Mouse (Mus musculus) kidney, postnatal 36 days (tissue): ENCODE results near the gene Map3k6.

Experiments
- DNase-seq, 2 experiments: peaks; one replicate each; pipeline ENCODE4 v3.0.0; 2021 to 2022; ENCODE audit warnings: mixed read lengths in 2 of 2

Gene Map3k6

DNA sequence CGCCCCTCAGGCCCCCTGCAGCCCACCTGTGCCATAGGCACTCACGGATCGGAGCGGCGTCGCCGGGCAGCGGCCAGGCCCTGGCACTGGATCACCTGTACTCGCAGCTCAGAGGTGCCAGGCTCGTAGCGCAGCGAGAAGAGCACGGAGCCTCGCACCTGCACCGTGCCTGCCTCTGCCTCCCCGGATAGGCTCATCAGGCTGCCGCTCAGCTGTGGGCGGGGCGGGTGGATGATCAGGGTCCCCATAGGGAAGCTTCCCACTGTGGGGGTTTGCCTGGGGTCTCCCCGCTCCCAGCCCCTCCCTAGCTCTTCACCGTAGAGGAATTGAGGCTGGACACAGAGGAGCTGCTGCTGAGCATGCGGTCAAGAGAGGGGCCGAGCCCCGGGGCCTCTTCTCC, 16.2 kb downstream of the Map3k6 start:
- DNase-seq: peak in 1 of 2 experiments; percentile 58

DNA sequence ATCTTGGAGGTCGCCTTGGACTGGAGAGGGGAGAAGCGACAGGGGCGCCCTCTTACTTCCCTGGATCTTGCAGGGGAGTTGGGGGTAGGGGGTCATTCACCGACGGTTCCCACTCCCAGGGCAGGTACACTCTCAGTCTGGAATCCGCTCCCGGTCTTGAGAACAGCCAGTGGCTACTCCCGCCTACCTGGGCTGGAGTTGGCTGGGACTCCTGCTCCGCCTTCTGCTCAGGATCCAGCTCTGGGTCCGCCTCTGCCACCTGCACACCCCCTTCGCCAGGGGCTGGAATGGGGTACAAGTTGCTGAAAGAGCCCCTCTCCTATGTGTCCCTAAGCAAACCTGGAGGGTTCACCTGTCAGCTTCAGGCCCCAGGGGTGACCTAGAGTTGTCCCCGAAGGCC, 16.6 kb downstream of the Map3k6 start:
- peak; percentile 58 to 76 for DNase-seq

DNA sequence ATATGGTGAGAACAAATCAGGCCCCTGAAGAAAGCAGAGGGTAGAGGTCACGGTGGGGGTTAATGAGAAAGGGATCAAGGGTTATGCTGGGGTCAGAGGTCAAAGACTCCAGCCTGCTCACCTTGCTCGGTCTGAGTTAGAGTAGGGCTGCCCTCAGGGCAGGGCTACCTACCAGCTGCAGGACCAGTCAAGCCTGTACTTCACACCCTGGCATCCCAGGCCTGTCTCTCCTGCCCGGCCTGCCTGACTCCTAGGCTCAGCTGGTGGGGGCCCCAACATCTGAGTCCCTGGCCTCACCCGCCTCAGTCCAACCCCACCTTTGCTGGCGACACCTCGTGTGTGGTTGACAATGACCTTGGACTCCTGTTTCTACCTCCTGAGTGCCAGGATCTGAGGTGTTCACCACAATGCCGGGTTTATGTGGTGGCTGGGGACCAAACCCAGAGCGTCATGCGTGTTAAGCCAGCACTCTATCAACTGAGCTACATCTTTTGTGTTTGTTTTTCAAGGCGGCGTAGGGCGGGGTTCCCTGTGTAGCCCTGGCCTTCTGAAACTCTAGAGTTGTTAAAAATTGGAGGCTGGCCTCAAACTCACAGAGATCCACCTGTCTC, 17.3 kb downstream of the Map3k6 start:
- DNase-seq: no peak

DNA sequence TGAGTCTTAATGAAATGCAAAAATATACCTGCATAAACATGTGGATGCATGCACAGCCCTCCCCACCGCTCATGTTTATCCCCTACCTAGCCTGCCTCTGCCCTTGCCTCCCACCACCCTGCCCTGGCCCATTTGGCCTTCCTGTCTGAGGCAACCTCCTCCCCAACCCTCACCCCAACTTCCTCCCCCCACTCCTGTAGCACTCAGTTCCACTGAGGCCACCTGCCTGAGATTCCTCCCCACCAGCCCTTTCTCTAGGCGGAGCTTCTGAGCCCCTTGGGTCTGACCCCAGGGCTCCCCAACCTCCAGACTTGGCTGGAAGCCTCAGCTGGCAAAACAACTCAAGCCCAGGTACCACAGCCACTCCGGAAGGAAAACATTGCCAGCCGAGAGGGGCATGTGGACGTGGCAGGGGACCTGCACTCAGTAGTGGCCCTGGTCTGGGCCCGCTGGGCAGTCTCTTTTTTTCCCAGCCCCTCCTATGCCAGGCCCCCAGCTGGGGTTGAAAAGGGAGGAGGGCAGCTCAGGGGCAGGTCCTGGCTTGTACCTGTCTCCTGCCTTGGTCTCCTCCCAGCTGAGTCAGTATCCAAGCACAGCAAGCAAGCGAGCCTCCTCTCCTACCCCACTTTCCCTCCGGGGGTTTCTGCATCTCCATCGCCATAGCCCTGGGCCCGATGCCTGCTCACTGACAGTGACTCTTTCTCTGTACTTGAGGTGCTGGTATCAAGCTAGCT, 21.2 kb downstream of the Map3k6 start:
- DNase-seq: no peak

DNA sequence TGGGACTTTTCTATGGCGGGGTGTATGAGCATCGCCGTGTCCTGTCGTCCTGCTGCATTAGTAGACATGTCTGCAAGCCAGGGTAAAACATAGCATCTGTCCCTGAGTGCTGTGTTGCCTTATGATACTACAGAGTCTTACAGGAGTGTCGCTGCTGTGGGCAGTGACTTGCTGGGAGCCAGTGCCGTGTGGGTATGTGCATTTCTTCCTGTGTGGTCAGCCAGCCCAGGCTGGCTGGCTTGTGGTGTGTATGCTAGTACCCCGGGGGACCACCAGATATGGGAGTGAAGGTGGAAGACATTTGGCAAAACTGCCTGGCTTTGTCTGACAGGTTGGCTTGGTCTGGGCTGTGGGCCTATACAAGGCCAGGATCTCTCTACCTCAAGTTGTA, 21.8 kb downstream of the Map3k6 start:
- no peak for DNase-seq

DNA sequence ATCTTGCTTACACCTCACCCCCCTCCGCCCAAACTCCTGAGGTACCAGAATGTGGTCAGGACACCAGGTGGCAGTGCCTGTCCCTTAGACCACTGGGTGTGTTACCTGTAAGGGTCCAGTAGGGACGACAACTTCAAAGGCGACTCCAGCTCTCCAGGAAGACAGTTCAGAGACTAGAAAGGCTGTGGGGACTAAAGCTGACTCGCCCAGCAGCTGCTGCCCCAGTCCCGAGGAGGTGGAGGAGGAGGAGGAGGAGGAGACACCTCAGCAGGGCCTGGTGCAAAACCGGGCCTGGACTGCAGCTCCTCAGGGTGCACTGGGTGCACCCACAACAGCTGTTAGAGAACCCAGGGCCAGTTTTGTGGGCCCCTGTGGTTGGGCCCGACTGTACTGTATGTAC, 22.3 kb downstream of the Map3k6 start, which contains the start of gene Sytl1:
Sytl1 (minus strand) TSS at position 232 of the 400 bp plus-strand sequence.
- peak in 1 of 2 experiments; percentile 56 for DNase-seq

DNA sequence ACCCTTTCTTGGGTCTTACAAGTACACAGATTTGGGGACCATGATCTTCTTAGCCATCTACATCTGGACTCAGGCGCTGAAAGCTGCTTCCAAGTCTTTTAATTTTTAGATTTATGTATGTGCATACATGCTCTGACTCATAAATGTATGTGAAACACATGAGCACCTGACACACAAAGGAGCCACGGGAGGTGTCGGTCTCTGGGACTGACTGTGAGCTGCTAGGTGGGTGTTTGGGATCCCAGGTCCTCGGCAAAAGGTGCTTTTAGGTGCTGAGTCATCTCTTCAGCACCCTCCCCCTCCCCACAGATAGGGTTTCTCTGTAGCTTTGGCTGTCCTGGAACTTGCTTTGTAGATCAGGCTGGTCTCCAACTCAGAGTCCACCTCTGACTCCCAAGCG, 23.1 kb downstream of the Map3k6 start:
- DNase-seq: no peak

DNA sequence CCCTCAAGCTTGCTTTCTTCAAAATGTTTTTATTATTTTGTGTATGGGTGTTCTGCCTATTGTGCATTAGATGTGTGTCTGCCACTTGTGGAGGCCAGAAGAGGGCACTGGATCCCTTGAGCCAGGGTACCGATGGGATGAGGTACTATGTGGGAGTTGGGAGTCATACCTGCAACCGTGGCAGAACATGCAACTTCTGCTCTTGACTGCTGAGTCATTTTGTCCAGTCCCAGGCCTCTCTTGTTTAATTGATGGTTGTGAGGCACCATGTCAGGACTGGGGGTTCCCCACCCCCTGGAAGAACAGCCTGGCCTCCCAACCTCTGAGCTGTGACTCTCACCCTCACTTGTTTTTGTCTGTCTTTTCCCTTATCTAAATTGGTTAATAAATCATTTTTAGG, 23.9 kb downstream of the Map3k6 start:
- no peak for DNase-seq

DNA sequence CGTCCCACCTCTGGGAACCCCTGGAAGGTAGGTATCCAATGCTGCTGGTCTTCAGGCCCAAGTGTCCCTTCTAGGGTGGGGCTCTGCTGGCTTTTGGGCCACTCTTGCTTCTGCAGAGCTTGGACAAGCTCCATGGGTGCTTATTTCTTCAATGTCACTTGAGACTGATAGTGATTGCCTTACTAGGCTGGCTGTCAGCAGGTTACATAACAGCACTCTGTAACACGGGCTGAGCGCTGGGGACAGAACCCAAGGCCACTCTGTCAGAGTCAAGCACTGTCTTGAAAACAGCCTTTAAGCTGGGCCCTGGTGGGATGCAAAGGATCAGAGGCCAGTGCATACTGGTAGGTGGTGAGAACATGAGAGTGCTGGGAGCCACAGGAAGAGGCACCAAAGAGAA, 24.7 kb downstream of the Map3k6 start:
- no peak for DNase-seq

DNA sequence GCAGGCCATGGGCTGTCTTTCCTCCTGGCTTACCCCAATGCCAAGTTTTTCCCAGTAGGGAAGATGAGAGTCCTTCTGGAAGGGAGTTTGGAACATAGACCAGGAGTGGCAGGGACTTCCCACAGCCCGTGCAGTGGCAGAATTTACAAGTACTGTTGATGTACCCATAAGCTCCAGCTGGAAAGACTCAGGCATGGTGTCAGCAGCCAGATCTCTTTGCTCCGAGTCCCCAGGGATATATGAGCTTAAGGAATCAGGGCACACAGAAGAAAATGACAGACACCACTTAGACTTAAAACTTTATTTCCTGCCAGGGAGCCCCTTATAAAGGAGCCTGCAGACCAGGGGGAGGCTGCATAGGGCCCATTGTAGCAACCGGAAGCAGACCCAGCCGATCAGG, 25.1 kb downstream of the Map3k6 start:
- peak in 1 of 2 experiments; percentile 49 for DNase-seq

DNA sequence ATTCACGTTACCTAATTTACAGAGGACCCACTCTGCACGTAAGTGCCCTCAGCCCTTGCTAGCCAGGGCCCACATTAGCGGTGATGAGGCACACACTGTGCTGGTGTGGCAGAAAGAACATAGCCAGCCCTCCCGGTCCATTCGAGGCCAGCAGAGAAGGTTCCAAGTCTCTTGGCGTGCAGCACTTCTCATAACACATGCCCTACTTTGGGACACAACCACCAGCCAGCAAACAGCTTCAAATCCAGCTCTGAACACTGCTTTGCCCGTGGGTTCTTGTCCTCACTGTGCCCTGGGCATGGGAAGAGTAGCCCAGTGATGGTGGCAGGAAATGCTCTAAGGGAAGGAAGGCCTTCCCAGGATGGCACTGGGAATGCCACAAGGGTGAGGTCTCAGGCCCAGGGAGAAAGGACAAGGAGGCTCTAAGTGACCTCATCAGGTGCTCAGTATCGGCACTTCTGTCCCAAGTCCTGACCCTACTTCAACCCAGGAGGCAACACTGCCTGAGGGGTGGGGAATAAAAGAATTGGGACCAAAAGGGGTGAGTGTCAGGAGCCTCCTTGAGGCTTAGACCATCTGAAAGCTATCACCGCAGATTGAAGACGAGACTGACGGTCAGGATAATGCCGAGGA, 25.7 kb downstream of the Map3k6 start:
- no peak for DNase-seq

DNA sequence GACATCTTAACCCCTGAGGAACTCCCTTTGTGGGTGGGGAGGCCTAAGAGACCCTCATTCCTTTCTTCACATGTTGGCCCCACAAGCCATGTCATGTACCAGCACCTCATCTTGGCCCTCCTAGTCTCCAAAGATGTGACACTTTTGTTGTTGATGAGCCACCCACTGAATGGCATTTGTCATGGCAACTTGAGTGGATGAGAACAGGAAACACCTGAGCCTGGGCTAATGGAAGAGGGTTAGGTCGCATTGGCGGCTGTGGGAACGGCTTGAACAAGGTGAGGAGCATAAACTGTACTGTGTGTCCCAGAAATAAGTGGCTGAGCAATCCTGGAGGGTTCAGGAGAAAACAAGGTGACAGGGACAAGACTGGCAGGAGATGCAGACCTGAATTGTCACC, 28.3 kb downstream of the Map3k6 start:
- no peak for DNase-seq

DNA sequence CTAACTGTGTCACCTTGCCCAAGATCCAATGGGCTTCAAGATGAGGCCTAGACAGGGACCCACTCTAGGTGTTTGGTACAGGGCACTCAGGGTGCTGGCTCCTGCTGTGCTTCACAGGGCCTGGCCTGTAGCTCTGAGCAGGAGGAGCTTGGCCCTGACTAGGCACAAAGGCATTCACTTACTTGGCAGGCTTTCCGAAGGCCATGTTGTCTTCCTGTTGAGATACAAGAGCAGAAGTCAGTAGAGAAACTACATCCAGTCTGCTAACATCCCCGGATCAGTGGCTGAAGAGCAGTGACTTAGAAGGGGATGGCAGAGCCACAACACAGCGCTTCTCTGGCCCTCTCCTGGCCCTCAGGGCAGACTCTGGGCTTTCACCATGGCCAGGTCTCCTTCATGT, 29.0 kb downstream of the Map3k6 start:
- peak; percentile 35 to 39 for DNase-seq

DNA sequence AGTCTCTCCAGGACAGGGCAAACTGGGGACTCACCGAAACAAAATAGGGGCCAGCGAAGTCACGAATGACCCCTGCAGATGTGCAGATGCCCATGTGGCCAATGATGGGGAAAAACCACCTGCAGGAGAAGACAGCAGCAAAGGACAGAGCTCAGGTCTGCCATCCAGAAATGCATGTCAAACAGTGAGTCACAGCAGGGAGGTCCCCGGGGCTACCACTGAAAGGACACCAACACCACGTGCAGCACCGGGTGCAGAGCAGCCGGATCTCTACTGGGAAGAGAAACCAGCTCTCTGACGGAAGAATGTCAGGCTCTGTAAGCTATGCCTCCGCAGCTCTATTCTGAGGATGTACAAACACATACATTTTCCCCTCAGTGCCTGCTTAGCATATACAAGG, 30.3 kb downstream of the Map3k6 start:
- DNase-seq: no peak

DNA sequence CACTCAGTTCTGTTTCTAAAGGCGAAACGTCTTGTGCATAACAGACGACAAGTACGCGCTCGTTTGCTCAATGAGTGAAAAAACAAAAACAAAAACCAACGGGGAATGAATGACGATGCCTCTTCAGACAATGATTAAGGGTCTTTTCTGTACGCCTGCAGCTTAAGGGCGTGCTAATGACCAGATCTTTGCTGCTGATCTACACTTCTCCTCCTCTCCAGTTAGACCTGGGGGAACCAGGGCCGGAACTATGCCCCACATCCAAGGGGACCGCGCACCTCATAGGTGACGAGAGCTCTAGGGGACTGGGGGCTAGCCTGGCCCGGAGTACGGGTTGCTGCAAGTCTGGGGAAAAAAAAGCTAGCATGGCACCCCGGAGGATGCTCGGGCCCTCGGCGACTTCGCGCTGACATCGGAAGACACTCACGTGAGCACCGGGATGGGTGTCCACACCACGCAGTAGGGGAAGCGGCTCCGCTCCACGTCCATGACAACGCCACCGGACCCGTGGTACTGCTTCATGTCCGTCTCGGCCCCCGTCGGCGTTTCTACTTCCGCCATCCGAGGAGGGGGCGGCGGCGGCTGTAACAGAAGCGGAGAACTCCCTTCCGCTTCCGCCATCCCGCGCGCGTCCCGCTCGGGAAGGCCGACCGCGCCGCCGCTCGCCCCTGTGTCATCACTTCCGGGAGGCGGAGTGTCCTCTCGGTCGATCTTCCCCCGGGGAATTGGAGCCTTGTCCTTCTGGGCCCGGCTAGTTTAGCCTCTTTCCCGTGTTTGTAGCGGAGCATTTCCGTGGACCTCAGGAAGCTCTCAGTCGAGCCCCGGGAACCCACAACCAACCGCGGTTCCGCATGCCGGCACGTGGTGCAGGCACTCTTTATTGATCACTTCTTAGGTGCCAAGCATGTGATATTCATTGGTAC, 36.7 kb downstream of the Map3k6 start, which contains the start of gene Tmem222:
Tmem222 (minus strand) TSS at position 689 of the 923 bp plus-strand sequence.
- peak; percentile 96 for DNase-seq

DNA sequence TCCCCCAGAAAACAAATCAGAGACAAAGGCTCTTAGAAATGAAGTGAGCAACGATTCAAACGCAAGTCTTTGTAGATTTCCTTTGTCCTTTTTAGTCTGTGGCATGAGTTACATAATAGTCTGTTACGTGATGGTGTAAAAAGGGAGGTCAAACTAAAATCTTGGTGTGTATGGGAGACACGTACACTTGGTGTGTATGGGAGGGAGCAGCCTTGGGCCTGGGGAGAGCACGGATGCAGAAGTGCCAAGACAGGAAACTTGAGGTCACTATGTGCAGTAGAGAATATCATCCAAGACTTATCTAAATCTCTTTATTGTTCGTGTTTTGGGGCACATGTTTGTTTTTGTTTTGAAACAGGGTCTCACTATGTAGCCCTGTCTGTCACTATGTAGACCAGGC, 37.4 kb downstream of the Map3k6 start:
- no peak for DNase-seq

DNA sequence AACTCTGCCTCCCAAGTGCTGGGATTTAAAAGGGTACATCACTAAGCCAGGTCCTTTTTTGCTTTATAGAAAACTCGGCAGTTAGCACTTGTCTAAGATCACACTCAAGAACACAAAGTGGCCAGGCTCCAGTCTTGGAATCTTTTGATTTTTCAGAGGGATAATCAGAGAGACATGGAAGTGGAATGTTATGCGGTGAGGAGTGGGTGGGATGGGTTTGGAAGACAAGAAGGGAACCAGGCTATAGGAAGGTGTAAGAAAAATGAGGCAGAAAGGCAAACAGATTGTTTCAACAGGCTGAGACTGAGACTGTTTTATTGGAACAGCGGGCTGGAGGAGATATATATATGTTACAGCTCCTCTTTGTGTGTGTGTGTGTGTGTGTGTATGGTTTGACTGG, 37.9 kb downstream of the Map3k6 start:
- no peak for DNase-seq

DNA sequence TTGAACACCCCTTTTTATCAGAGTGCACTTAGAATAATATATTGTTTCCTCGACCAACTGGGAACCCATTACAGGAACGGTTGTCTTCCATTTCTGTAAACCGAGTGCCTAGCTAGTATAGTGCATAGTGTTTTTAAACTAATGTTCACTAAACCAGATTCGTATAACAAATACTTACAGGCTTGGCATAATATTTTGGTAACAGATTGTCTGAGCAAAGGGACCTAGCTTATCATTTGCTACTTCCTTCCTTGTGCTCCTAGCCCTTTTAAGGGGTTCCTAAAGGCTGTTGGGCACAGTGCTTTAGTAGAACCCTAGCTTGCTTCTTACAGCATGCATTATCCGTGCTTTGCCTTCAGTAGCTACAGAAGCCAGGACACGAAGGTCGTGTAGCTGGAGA, 40.9 kb downstream of the Map3k6 start:
- DNase-seq: no peak

DNA sequence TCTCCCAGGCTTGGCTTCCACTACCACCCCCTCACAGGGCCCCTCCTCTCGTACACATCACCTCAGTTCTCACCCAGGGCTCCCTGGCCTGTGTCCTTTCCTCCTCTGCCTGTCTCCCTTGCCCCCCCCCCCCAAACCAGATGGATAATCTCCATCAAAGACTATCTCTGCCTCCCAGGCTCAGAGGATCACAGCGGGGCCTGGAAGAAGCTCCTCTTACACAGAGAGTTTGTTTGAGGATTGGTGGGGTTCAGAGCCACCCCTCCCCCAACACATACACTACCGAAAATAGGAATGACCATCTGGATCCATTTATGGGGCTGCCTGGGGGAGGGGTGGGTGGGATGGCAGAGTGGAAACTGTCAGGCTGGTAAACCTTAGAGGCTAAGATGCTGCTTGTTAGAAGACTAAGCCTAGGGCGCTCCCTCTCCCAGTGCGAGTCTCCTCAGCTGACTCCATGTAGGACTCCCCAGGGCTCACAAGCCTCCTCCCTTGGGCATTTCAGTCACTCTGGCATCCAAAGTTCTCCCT, 41.4 kb downstream of the Map3k6 start:
- no peak for DNase-seq

DNA sequence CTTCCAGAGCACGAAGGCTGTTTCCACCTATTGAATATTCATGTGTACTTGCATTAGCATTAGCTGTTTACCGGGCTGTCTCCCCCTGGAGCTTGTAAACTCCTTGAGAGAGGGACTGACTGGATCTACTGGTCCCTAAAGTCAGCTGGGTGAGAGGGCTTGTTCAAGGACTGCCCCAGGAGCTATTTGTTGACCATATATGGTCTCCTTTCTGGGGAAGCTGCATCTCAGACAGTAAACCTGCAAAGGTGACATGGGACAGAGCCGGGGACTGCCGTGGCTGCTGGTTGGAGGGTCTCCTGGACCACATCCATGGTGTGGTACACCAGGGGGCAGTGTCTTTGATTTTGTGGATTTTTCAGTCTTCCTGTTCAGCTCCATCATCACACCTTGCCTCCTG, 42.0 kb downstream of the Map3k6 start:
- DNase-seq: peak in 1 of 2 experiments; percentile 35

DNA sequence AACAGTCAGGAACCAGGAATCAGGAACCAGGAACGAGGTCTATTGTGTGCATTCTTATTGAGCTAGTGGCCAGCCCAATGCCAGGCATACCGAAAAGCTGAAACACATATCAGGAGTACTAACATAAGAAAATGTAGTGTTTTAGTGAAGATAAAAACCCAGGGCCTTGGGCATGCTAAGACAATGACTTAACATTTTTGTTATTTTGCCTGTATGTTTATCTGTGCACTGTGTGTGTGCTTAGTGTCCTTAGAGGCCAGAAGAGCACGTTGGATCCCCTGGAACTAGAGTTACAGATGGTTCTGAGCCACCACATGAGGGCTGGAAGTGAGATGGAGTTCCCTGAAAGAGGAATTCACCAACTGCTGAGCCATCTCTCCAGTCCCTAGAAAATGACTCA, 44.7 kb downstream of the Map3k6 start:
- no peak for DNase-seq

DNA sequence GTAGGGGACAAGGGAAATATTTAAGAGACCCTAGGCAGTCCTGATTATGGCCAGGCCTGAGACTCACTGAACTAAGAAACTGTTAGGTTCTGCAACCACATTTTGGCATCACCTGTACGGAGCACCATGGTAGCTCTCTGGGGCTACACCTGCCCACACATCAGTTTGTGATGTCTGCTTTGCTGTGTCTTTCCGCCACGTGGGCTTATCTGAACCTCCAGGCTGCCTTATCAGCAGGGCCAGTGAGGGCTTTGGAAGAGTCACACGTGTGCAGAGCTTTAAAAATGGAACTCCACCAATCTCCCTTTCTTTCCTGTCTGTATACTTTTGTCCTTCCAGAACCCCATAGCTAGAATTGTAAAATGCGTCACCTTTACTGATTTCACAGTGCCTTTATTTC, 45.3 kb downstream of the Map3k6 start:
- no peak for DNase-seq
